Mouse (Mus musculus): Measurements from ENCODE around the gene Elf2. TPM values are rescaled to one million over a fixed set of nuclear protein-coding genes. Genes with fewer than 3 reads are reported as not detected.
"Not testable (repeated sequence)": the region's sequence is repeated elsewhere in the genome, so short reads cannot be mapped to it uniquely, and the experiment has no call there.

Elf2 gene
- polyA plus RNA-seq, 2 experiments = 14.7 to 20.7 TPM

DNA sequence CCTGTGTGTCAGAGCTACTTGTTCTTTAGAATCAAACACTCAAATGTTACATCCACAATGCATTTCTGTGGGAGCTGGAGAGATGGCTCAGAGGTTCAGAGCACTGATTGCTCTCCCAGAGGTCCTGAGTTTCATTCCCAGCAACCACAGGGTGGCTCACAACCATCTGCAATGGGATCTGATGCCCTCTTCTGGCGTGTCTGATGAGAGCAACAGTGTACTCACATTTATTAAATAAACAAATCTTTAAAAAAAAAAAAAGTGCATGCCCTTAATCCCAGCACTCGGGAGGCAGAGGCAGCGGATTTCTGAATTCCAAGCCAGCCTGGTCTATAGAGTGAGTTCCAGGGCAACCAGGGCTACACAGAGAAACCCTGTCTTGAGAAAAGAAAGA lies 13.6 kb upstream of the Elf2 start:
- no peak for DNase-seq (ENCODE audit: low read depth in 3 of 3, low spot score in 3 of 3)
- WGBS (ENCODE audit: insufficient replicate concordance) = 63% methylated on average over 3 of the region's 3 CpGs
- H3K4me1 ChIP-seq (replicated peaks; ENCODE audit: control insufficient read depth in 2 of 2, insufficient read depth in 2 of 2, low read length in 1 of 2) = peaks cover 5 to 14% of the 10 kb centered on the region in 2 experiments
- H3K4me2 ChIP-seq (ENCODE audit: low read depth) = no peak overlapping the region
- ATAC-seq (ENCODE audit: insufficient read depth) = no peak
- no peak for TF ChIP-seq EP300 (IDR thresholded peaks at IDR 0.05; ENCODE audit: low read depth)
- TF ChIP-seq CTCF (IDR thresholded peaks at IDR 0.05; ENCODE audit: low read depth) = peak; percentile 26
- H3K4me3 ChIP-seq (ENCODE audit: insufficient read depth in 1 of 2, low read depth in 2 of 2, low read length in 2 of 2) = no peak overlapping the region
- H3K27me3 ChIP-seq (ENCODE audit: control insufficient read depth, insufficient read depth, low read length) = no peaks in the 10 kb centered on the region
- no peaks in the 10 kb centered on the region for H3K36me3 ChIP-seq (replicated peaks; ENCODE audit: control insufficient read depth, insufficient read depth, low read depth)
- H3K27ac ChIP-seq = no peak overlapping the region
- H3K9me3 ChIP-seq (ENCODE audit: control insufficient read depth, low read length) = no peaks in the 10 kb centered on the region
- H3K9ac ChIP-seq (replicated peaks) = no peak overlapping the region

DNA sequence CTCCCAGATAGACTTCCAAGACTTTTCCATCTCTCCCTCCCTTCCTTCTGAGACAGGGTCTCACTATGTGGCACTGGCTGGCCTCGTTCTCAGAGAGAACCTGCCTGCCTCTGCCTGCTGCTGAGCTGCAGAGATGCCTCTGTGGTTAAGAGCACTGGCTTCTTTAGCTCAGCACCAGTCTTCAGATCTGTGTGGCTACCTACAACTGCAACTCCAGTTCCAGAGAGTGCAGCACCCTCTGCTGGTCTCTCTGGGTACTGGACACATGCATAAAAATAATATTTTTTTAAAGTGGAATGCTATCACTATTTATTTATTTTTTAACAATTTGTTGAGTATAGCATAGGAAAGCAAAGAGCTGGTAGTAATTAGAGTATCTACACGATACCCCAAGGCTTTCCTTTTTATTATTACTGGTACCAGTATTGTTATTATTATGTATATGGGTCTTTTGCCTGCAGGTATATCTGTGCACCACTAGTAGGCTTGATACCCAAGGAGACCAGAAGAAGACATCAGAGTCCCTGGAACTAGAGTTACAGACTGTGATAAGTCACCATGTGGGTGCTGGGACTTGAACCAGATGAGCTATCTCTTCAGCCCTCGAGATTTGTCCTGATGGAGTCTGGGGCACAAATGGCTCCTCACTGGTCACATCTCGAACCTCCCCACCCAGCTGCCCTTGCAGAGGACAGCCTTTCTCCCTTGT lies 13.0 kb upstream of the Elf2 start:
- no peaks in the 10 kb centered on the region for H3K9me3 ChIP-seq (ENCODE audit: control insufficient read depth, low read length)
- TF ChIP-seq EP300 (IDR thresholded peaks at IDR 0.05; ENCODE audit: low read depth) = no peak
- TF ChIP-seq CTCF (IDR thresholded peaks at IDR 0.05; ENCODE audit: low read depth) = peak; percentile 89
- no peaks in the 10 kb centered on the region for H3K27me3 ChIP-seq (ENCODE audit: control insufficient read depth, insufficient read depth, low read length)
- ATAC-seq (ENCODE audit: insufficient read depth) = peak; percentile 40; the same call in 1 of the 2 replicates
- 44% methylated on average over 4 of the region's 4 CpGs for WGBS (ENCODE audit: insufficient replicate concordance)
- H3K4me1 ChIP-seq (replicated peaks; ENCODE audit: control insufficient read depth in 2 of 2, insufficient read depth in 2 of 2, low read length in 1 of 2) = peaks cover 10 to 19% of the 10 kb centered on the region in 2 experiments
- no peak overlapping the region for H3K27ac ChIP-seq
- H3K4me2 ChIP-seq (ENCODE audit: low read depth) = no peak overlapping the region
- no peaks in the 10 kb centered on the region for H3K36me3 ChIP-seq (replicated peaks; ENCODE audit: control insufficient read depth, insufficient read depth, low read depth)
- DNase-seq (ENCODE audit: low read depth in 3 of 3, low spot score in 3 of 3) = no peak
- no peak overlapping the region for H3K4me3 ChIP-seq (ENCODE audit: insufficient read depth in 1 of 2, low read depth in 2 of 2, low read length in 2 of 2)
- H3K9ac ChIP-seq (replicated peaks) = no peak overlapping the region

DNA sequence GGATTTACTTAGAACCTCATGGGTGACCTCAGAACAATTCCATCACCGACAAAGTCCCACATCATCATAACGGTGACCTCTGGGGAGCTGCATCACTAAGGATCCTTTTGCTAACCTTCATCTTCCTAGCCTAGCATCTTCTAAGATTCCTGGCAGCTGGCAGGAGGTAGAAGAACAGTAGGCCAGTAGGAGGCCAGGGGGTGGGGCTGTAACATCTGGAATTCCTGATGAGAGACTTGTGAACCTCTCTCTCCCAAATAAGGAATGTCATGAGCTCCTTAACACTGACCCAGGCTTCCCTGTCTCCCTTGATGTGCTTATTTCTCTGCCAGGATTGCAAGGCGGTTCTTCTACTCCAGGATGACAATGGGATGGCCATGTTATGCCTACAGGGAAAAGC lies 10.3 kb upstream of the Elf2 start:
- ATAC-seq (ENCODE audit: insufficient read depth) (no peak), DNase-seq (ENCODE audit: low read depth in 3 of 3, low spot score in 3 of 3) (no peak)
- no peak overlapping the region for H3K27ac ChIP-seq
- peaks cover 11% of the 10 kb centered on the region in 2 experiments for H3K4me1 ChIP-seq (replicated peaks; ENCODE audit: control insufficient read depth in 2 of 2, insufficient read depth in 2 of 2, low read length in 1 of 2)
- TF ChIP-seq CTCF (IDR thresholded peaks at IDR 0.05; ENCODE audit: low read depth) (no peak), EP300 (IDR thresholded peaks at IDR 0.05; ENCODE audit: low read depth) (no peak)
- H3K27me3 ChIP-seq (ENCODE audit: control insufficient read depth, insufficient read depth, low read length) = no peaks in the 10 kb centered on the region
- no peaks in the 10 kb centered on the region for H3K36me3 ChIP-seq (replicated peaks; ENCODE audit: control insufficient read depth, insufficient read depth, low read depth)
- H3K9me3 ChIP-seq (ENCODE audit: control insufficient read depth, low read length) = no peaks in the 10 kb centered on the region
- 60% methylated on average over 3 of the region's 3 CpGs for WGBS (ENCODE audit: insufficient replicate concordance)
- H3K4me2 ChIP-seq (ENCODE audit: low read depth) = no peak overlapping the region
- no peak overlapping the region for H3K9ac ChIP-seq (replicated peaks)
- H3K4me3 ChIP-seq (ENCODE audit: insufficient read depth in 1 of 2, low read depth in 2 of 2, low read length in 2 of 2) = no peak overlapping the region

DNA sequence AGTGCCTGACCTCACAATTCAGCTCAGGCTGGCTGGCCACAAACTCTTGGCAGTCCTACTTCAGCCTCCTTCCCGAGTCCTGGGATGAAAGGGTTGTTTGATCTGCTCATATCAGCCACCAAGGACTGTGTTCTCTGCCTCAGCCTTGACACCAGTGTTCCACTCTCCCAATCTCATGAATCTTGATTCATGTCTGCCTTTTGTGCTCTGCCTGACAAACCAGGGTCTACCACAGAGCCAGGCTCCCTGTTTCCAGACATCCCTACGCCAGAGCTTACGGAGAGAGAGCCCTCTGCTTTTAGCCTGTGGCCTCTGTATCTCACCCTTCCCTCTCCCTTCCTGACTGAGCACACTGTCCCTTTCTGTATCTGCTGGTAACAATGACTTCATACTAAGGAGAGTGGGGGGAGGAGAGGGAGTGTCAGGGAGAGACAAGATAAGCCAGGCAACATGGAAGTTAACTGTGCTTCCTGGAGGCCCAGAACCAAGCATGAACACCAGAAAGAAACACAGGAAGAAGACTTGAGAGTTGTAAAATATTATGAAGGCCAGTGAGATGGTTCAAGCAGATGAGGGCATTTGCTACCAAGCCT lies 8.3 kb upstream of the Elf2 start:
- no peaks in the 10 kb centered on the region for H3K9me3 ChIP-seq (ENCODE audit: control insufficient read depth, low read length)
- H3K36me3 ChIP-seq (replicated peaks; ENCODE audit: control insufficient read depth, insufficient read depth, low read depth) = no peaks in the 10 kb centered on the region
- peak overlapping the region; percentile 1; the same call in 1 of the 2 replicates for H3K4me2 ChIP-seq (ENCODE audit: low read depth)
- DNase-seq (ENCODE audit: low read depth in 3 of 3, low spot score in 3 of 3) (no peak), ATAC-seq (ENCODE audit: insufficient read depth) (peak; percentile 85)
- TF ChIP-seq CTCF (IDR thresholded peaks at IDR 0.05; ENCODE audit: low read depth) = no peak
- TF ChIP-seq EP300 (IDR thresholded peaks at IDR 0.05; ENCODE audit: low read depth) = peak; percentile 25; the same call in 1 of the 2 replicates
- peaks cover 11% of the 10 kb centered on the region in 2 experiments for H3K4me1 ChIP-seq (replicated peaks; ENCODE audit: control insufficient read depth in 2 of 2, insufficient read depth in 2 of 2, low read length in 1 of 2)
- H3K27me3 ChIP-seq (ENCODE audit: control insufficient read depth, insufficient read depth, low read length) = no peaks in the 10 kb centered on the region
- no peak overlapping the region for H3K4me3 ChIP-seq (ENCODE audit: insufficient read depth in 1 of 2, low read depth in 2 of 2, low read length in 2 of 2)
- 12% methylated on average over 3 of the region's 3 CpGs for WGBS (ENCODE audit: insufficient replicate concordance)
- 0 out of 2 replicates have a peak overlapping the region, but pooled peaks have one; percentile 2 for H3K27ac ChIP-seq
- H3K9ac ChIP-seq (replicated peaks) = peak overlapping the region; percentile 4

DNA sequence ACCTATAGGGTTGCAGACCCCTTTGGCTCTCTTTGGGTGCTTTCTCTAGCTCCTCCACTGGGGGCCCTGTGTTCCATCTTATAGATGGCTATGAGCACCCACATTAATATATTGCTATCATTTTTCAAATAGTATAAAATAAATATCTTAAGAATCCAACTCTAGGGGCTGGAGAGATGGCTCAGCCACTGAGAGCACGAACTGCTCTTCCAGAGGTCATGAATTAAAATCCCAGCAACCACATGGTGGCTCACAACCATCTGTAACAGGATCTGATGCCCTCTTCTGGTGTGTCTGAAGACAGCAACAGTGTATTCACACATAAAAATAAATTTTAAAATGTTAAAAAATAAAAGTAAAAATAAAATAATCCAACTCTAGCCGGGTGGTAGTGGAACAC lies 4.6 kb upstream of the Elf2 start:
- not testable (repeated sequence) for H3K4me3 ChIP-seq (ENCODE audit: insufficient read depth in 1 of 2, low read depth in 2 of 2, low read length in 2 of 2); H3K9me3 ChIP-seq (ENCODE audit: control insufficient read depth, low read length); DNase-seq (ENCODE audit: low read depth in 3 of 3, low spot score in 3 of 3); H3K4me2 ChIP-seq (ENCODE audit: low read depth); H3K9ac ChIP-seq (replicated peaks); H3K27ac ChIP-seq; H3K36me3 ChIP-seq (replicated peaks; ENCODE audit: control insufficient read depth, insufficient read depth, low read depth); H3K27me3 ChIP-seq (ENCODE audit: control insufficient read depth, insufficient read depth, low read length); ATAC-seq (ENCODE audit: insufficient read depth)
- peaks cover 16% of the 10 kb centered on the region in 2 experiments for H3K4me1 ChIP-seq (replicated peaks; ENCODE audit: control insufficient read depth in 2 of 2, insufficient read depth in 2 of 2, low read length in 1 of 2)
- WGBS (ENCODE audit: insufficient replicate concordance) = 74% methylated on average over 2 of the region's 2 CpGs

DNA sequence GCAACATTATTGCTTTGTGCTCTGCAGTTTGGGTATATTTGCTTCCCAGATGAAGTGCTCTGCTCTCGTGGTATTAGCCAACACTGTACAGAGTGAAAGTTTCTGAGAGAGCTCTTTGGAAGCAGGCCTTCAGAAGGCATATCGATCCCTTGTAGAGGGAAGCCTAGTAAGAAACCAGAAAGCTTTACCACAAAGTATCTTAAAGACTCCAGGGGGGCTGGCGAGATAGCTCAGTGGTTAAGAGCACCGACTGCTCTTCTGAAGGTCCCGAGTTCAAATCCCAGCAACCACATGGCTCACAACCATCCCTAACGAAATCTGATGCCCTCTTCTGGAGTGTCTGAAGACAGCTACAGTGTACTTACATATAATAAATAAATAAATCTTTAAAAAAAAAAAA lies 3.7 kb upstream of the Elf2 start:
- ATAC-seq (ENCODE audit: insufficient read depth); H3K4me2 ChIP-seq (ENCODE audit: low read depth); H3K9ac ChIP-seq (replicated peaks); DNase-seq (ENCODE audit: low read depth in 3 of 3, low spot score in 3 of 3); H3K36me3 ChIP-seq (replicated peaks; ENCODE audit: control insufficient read depth, insufficient read depth, low read depth); H3K27me3 ChIP-seq (ENCODE audit: control insufficient read depth, insufficient read depth, low read length); H3K4me3 ChIP-seq (ENCODE audit: insufficient read depth in 1 of 2, low read depth in 2 of 2, low read length in 2 of 2); H3K27ac ChIP-seq; H3K9me3 ChIP-seq (ENCODE audit: control insufficient read depth, low read length): not testable (repeated sequence)
- 83% methylated on average over 6 of the region's 6 CpGs for WGBS (ENCODE audit: insufficient replicate concordance)
- peaks cover 13 to 14% of the 10 kb centered on the region in 2 experiments for H3K4me1 ChIP-seq (replicated peaks; ENCODE audit: control insufficient read depth in 2 of 2, insufficient read depth in 2 of 2, low read length in 1 of 2)
